Mouse (Mus musculus) olfactory bulb, adult 2 months (tissue): ENCODE measurements around the gene Lyar.

Experiments
- CTCF ChIP-seq: fragments of 200-500 bp; IDR thresholded peaks from 2 replicates; pipeline ENCODE4 v1.5.1; 2012; ENCODE audit warnings: low read depth, mild to moderate bottlenecking, low read length, moderate library complexity; ENCODE audit not compliant: insufficient read depth
- POLR2A ChIP-seq: fragments of 200-500 bp; IDR thresholded peaks from 2 replicates; pipeline ENCODE4 v1.6.1; 2012; ENCODE audit warnings: mild to moderate bottlenecking, low read depth, low read length, moderate library complexity; ENCODE audit not compliant: insufficient read depth

DNA sequence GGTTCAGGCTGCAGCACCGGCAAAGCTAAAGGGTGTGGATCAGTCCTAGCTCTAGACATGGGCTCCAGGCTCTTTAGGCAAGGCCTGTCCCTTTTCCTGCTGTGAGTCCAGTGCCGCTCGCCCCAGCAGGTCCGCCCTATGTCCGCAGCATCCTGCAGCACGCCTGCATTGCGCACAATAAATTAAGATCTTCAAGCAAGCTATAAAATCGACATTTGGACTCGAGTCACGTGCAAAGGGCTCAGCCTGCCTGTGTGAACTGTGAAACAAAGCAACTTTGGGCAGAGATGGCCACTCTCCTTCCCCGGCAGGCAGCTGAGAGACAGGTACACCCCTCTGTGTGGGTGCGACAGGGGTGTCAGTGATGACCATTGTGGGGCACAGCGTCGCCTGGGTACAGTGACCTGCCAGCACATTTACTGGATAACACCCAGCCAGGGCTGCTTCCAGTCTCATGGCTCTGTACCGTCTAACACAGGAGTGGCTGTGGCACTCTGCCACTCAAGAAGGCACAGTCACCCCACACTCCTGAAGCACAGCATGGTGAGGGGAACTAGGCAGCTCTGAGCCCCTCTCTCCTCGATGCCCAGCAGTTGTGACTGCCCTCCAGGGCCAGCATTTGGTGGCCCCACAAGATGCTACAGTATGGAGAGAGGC is 45.9 kb upstream of the Lyar start:
- no peak for TF ChIP-seq CTCF
- TF ChIP-seq POLR2A = no peak
